Mouse (Mus musculus) CD8-positive naive resting alpha-beta T cell, adult 2 months (primary cell): ENCODE measurements around the gene Slpi.
A peak's percentile ranks its signal among the peaks of the same experiment; 100 is the strongest.
"Not testable (repeated sequence)": the region's sequence is repeated elsewhere in the genome, so short reads cannot be mapped to it uniquely, and the experiment has no call there.

ENCODE experiments used
- DNase-seq, 2 experiments: peaks; one replicate each; pipeline ENCODE4 v3.0.0; 2022; ENCODE audit warnings: low read depth in 2 of 2, low spot score in 2 of 2

The Slpi gene

GRCm38 (mm10) chr2:164381726-164382125 is 7.2 kb downstream of the Slpi start:
- DNase-seq, result no peak

GRCm38 (mm10) chr2:164377478-164378426 is 11.1 kb downstream of the Slpi start:
- no peak for DNase-seq

- no peak for DNase-seq
These were observed 15.7 kb downstream of the Slpi start for GRCm38 (mm10) chr2:164373187-164373586.

- DNase-seq, result no peak
These were observed 16.4 kb downstream of the Slpi start for GRCm38 (mm10) chr2:164372408-164373053.

GRCm38 (mm10) chr2:164371371-164371770 is 17.5 kb downstream of the Slpi start:
- DNase-seq, result no peak

GRCm38 (mm10) chr2:164368620-164369105 is 20.2 kb downstream of the Slpi start:
- DNase-seq, result no peak

GRCm38 (mm10) chr2:164366947-164367346 is 21.9 kb downstream of the Slpi start:
- DNase-seq, result no peak

- DNase-seq, result no peak
These were observed 27.8 kb downstream of the Slpi start for GRCm38 (mm10) chr2:164360974-164361657.

GRCm38 (mm10) chr2:164359668-164360067 is 29.2 kb downstream of the Slpi start:
- no peak for DNase-seq

- no peak for DNase-seq
These were observed 29.9 kb downstream of the Slpi start for GRCm38 (mm10) chr2:164359031-164359430.

- DNase-seq, result no peak
These were observed 30.5 kb downstream of the Slpi start for GRCm38 (mm10) chr2:164358373-164358772.

- DNase-seq, result peak in 1 of 2 experiments; percentile 6
These were observed 32.5 kb downstream of the Slpi start for GRCm38 (mm10) chr2:164356177-164356967.

GRCm38 (mm10) chr2:164353356-164353755 is 35.5 kb downstream of the Slpi start:
- no peak for DNase-seq

- no peak for DNase-seq
These were observed 36.2 kb downstream of the Slpi start for GRCm38 (mm10) chr2:164352697-164353096.

- peak in 1 of 2 experiments; percentile 10 for DNase-seq
These were observed 39.9 kb downstream of the Slpi start for GRCm38 (mm10) chr2:164348980-164349379.

- DNase-seq, result not testable (repeated sequence)
These were observed 41.2 kb downstream of the Slpi start for GRCm38 (mm10) chr2:164347697-164348096.

- DNase-seq, result not testable (repeated sequence)
These were observed 45.2 kb downstream of the Slpi start for GRCm38 (mm10) chr2:164343732-164344131.

GRCm38 (mm10) chr2:164332440-164332839 is 56.5 kb downstream of the Slpi start, which contains the start of gene Svs5:
Svs5 (plus strand) TSS chr2:164332740.
- not testable (repeated sequence) for DNase-seq

- no peak for DNase-seq
These were observed 67.9 kb downstream of the Slpi start for GRCm38 (mm10) chr2:164320983-164321382.

GRCm38 (mm10) chr2:164316451-164316850 is 72.4 kb downstream of the Slpi start, which contains the start of gene Svs6:
Svs6 (plus strand) TSS chr2:164316751.
- DNase-seq, result not testable (repeated sequence)
